Mouse (Mus musculus): ENCODE data around the gene Sik2. TPM values are rescaled to one million over a fixed set of nuclear protein-coding genes. Genes with fewer than 3 reads are reported as not detected.
A peak's percentile ranks its signal among the peaks of the same experiment; 100 is the strongest.

Gene Sik2
- polyA plus RNA-seq, 1 experiment from 2014 or later = 10.4 TPM

DNA sequence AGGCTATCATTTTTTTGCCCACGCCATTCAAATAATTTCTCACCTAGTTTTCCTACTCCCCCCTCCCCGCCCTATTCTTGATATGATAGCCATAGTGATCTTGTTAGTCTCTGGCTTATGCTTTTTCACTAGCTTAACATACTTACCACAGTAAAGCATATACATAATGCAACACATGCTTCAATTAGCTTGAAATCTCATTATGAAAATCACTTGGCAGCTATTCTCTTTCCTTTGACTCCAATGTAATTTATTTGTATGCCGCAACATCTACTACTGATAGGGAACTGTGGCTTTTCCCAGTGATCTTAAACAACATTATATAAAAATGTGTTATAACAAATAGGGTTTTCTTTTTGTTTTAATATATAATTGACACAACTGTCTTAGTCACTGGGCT lies 53.7 kb downstream of the Sik2 start:
- Histone ChIP-seq H3K36me3 (ENCODE audit: insufficient read depth, low read length) (no peaks in the 10 kb centered on the region), H3K9ac (replicated peaks; ENCODE audit: low read depth) (no peak overlapping the region), H3K4me1 (ENCODE audit: insufficient read depth, low read depth, low read length) (no peaks in the 10 kb centered on the region), H3K27me3 (replicated peaks; ENCODE audit: insufficient read depth, low read length) (no peaks in the 10 kb centered on the region), H3K27ac (ENCODE audit: low read length) (no peak overlapping the region), H3K4me3 (ENCODE audit: low read depth, low read length) (no peak overlapping the region), H3K9me3 (ENCODE audit: low read length) (no peaks in the 10 kb centered on the region), H3K4me2 (replicated peaks; ENCODE audit: low read depth, low read length) (no peak overlapping the region)
- WGBS = 95% methylated on average over 3 of the region's 3 CpGs
- ATAC-seq (no peak), DNase-seq (ENCODE audit: low spot score) (no peak)
- TF ChIP-seq EP300 (IDR thresholded peaks at IDR 0.05) (no peak), CTCF (IDR thresholded peaks at IDR 0.05) (no peak)

DNA sequence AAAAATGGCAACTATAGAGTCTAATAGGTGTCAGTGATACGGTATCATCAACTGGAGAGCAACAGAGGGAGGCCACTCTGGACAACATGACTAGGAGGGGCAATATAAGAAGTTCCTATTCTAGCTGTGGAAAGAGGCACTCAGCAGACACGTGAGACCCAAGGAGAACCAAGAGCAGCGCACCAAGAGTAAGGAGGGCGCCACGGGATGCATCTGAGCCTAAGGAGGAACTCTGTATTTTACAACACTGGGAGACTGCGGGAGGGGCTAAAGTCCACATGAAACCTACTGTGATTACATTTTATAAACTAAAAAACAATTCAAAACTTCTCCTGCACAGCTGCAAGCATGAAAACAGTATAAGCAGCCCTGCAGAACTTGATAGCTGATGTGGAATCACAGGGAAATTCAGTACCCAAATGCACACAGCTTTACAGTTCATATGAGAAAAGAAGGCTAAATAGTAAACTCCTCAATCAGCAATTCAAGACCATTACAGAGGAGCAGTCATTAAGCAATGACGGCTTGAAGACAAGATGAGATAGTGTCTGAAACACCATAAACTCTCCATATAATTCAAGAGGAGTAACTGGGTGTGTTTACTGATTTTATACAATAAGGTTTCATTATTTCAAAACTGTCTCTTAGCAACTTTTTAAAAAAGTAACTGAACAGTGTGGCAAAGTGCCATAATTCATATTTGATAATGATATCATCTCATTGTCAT lies 60.6 kb downstream of the Sik2 start:
- no peak overlapping the region for H3K9ac ChIP-seq (replicated peaks; ENCODE audit: low read depth)
- H3K36me3 ChIP-seq (ENCODE audit: insufficient read depth, low read length) = no peaks in the 10 kb centered on the region
- ATAC-seq (no peak), DNase-seq (ENCODE audit: low spot score) (no peak)
- H3K4me1 ChIP-seq (ENCODE audit: insufficient read depth, low read depth, low read length) = no peaks in the 10 kb centered on the region
- no peak overlapping the region for H3K27ac ChIP-seq (ENCODE audit: low read length)
- 89% methylated on average over 7 of the region's 7 CpGs for whole genome bisulfite sequencing
- no peak for TF ChIP-seq EP300 (IDR thresholded peaks at IDR 0.05)
- TF ChIP-seq CTCF (IDR thresholded peaks at IDR 0.05) = no peak
- H3K4me2 ChIP-seq (replicated peaks; ENCODE audit: low read depth, low read length) = no peak overlapping the region
- no peak overlapping the region for H3K4me3 ChIP-seq (ENCODE audit: low read depth, low read length)
- H3K27me3 ChIP-seq (replicated peaks; ENCODE audit: insufficient read depth, low read length) = no peaks in the 10 kb centered on the region
- no peaks in the 10 kb centered on the region for H3K9me3 ChIP-seq (ENCODE audit: low read length)

DNA sequence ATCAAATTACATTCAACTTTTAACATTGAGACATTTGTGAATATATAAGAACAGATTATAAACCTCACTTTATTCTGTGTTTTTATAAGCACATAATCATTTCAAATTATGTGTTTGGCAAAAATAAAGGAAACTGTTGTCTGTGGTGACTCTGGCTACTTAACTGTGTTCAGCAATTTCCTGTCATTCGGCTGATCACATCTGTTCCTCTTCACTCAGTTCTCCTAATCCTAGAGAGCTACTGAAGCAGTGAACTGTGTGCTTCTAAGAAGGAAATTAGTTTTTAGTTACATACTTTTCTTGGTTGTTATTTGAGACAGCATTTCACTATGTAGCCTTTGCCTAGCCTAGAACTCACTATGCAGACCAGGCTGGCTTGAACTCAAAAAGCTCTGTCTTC lies 62.5 kb downstream of the Sik2 start:
- no peak overlapping the region for H3K27ac ChIP-seq (ENCODE audit: low read length)
- WGBS = 31% methylated on average over 1 of the region's 1 CpGs

DNA sequence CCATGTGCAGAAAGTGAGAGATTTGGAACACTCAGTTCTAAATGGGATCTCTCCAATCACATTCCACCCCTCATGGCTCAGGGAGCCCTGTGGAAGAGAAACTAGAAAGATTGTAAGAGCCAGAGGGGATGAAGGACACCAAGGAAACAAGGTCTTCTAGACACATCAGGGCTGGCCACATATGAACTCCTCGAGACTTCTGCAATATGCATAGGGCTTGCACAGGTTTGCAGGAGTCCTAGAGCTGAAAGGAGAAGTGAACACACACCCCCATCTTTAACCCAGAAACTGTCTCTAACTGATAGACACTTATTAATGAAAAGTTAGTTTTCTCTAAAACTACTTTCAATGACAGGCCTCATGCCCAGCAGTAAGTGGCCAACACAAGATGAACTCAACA lies 64.0 kb downstream of the Sik2 start:
- TF ChIP-seq CTCF (IDR thresholded peaks at IDR 0.05) = no peak
- no peak for TF ChIP-seq EP300 (IDR thresholded peaks at IDR 0.05)
- WGBS = 96% methylated on average over 1 of the region's 1 CpGs
- no peaks in the 10 kb centered on the region for H3K27me3 ChIP-seq (replicated peaks; ENCODE audit: insufficient read depth, low read length)

More for the DNA sequence above, 62.5 kb downstream of the Sik2 start:
- DNase-seq (ENCODE audit: low spot score) (peak; percentile 33), ATAC-seq (no peak)
- Histone ChIP-seq H3K4me3 (ENCODE audit: low read depth, low read length) (no peak overlapping the region), H3K4me2 (replicated peaks; ENCODE audit: low read depth, low read length) (no peak overlapping the region), H3K4me1 (ENCODE audit: insufficient read depth, low read depth, low read length) (0 out of 2 replicates have a peak, but pooled peaks cover 3% of the 10 kb centered on the region), H3K36me3 (ENCODE audit: insufficient read depth, low read length) (no peaks in the 10 kb centered on the region), H3K9me3 (ENCODE audit: low read length) (no peaks in the 10 kb centered on the region), H3K9ac (replicated peaks; ENCODE audit: low read depth) (no peak overlapping the region), H3K27me3 (replicated peaks; ENCODE audit: insufficient read depth, low read length) (no peaks in the 10 kb centered on the region)
- TF ChIP-seq CTCF (IDR thresholded peaks at IDR 0.05) = no peak
- TF ChIP-seq EP300 (IDR thresholded peaks at IDR 0.05) = no peak

DNA sequence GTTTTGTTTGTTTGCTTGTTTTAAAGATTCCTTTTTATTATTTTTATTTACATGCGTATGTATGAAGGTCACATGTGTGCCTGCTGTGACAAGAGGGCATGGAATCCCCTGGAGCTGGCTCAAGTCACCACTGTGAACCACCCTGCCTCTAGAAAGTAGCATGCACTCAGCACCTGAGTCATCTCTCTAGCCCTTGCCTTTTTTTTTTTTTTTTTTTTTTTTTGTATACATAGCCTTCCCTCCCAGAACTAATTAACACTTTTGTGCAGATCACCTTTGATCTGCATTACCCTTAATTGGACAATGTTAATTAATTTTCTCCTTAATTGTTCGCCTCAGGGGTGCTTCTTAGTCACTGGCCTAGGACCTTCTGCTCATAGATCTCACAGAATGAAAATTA lies 66.2 kb downstream of the Sik2 start:
- TF ChIP-seq EP300 (IDR thresholded peaks at IDR 0.05) (no peak), CTCF (IDR thresholded peaks at IDR 0.05) (no peak)
- Histone ChIP-seq H3K27ac (ENCODE audit: low read length) (no peak overlapping the region), H3K9ac (replicated peaks; ENCODE audit: low read depth) (no peak overlapping the region), H3K4me1 (ENCODE audit: insufficient read depth, low read depth, low read length) (0 out of 2 replicates have a peak, but pooled peaks cover 3% of the 10 kb centered on the region), H3K9me3 (ENCODE audit: low read length) (no peaks in the 10 kb centered on the region), H3K36me3 (ENCODE audit: insufficient read depth, low read length) (no peaks in the 10 kb centered on the region), H3K4me2 (replicated peaks; ENCODE audit: low read depth, low read length) (no peak overlapping the region), H3K4me3 (ENCODE audit: low read depth, low read length) (no peak overlapping the region), H3K27me3 (replicated peaks; ENCODE audit: insufficient read depth, low read length) (no peaks in the 10 kb centered on the region)
- no peak for DNase-seq (ENCODE audit: low spot score)
- no peak for ATAC-seq
- WGBS = 92% methylated on average over 2 of the region's 2 CpGs

More for the DNA sequence above, 64.0 kb downstream of the Sik2 start:
- Histone ChIP-seq H3K9me3 (ENCODE audit: low read length) (no peaks in the 10 kb centered on the region), H3K4me2 (replicated peaks; ENCODE audit: low read depth, low read length) (no peak overlapping the region), H3K36me3 (ENCODE audit: insufficient read depth, low read length) (no peaks in the 10 kb centered on the region), H3K4me1 (ENCODE audit: insufficient read depth, low read depth, low read length) (0 out of 2 replicates have a peak, but pooled peaks cover 3% of the 10 kb centered on the region), H3K27ac (ENCODE audit: low read length) (no peak overlapping the region), H3K9ac (replicated peaks; ENCODE audit: low read depth) (no peak overlapping the region), H3K4me3 (ENCODE audit: low read depth, low read length) (no peak overlapping the region)
- no peak for ATAC-seq
- DNase-seq (ENCODE audit: low spot score) = no peak

DNA sequence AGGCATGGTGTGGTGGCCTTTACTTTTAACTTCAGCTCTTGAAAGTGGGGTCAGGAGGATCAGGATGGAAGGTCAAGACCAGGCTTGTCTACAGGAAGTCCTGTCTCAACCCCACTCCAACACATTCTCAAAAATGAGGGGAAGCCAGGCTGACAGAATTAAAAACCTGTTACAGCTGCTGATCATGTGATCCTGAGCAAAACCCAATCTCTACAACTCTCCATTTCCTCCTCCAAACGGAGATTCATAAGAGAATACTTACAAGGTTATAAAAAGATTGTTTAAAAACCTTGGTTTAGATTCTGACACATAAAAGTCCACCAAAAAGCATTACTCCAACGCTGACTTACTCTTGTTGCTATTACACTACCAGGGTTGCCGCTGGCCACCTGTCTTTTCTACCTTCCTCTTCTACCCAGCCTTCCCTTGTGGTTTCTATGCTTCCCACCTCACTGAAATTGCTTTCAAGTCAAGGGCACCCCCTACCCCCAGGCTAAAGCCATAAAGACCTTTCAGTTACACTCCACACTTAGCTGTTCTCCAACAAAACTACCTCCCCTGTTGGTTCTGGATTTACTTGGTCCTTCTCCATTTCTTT lies 67.0 kb downstream of the Sik2 start:
- 75% methylated on average over 3 of the region's 3 CpGs for whole genome bisulfite sequencing
- no peak overlapping the region for H3K9ac ChIP-seq (replicated peaks; ENCODE audit: low read depth)
- ATAC-seq (no peak), DNase-seq (ENCODE audit: low spot score) (no peak)
- H3K4me1 ChIP-seq (ENCODE audit: insufficient read depth, low read depth, low read length) = 0 out of 2 replicates have a peak, but pooled peaks cover 3% of the 10 kb centered on the region
- no peak for TF ChIP-seq EP300 (IDR thresholded peaks at IDR 0.05)
- TF ChIP-seq CTCF (IDR thresholded peaks at IDR 0.05) = no peak
- no peak overlapping the region for H3K4me3 ChIP-seq (ENCODE audit: low read depth, low read length)
- H3K9me3 ChIP-seq (ENCODE audit: low read length) = no peaks in the 10 kb centered on the region
- no peaks in the 10 kb centered on the region for H3K36me3 ChIP-seq (ENCODE audit: insufficient read depth, low read length)
- H3K27me3 ChIP-seq (replicated peaks; ENCODE audit: insufficient read depth, low read length) = no peaks in the 10 kb centered on the region
- no peak overlapping the region for H3K4me2 ChIP-seq (replicated peaks; ENCODE audit: low read depth, low read length)
- H3K27ac ChIP-seq (ENCODE audit: low read length) = no peak overlapping the region

Data from lung, postnatal 0 days (tissue).